Mouse (Mus musculus): Measurements from ENCODE around the gene Arsk.
A peak's percentile ranks its signal among the peaks of the same experiment; 100 is the strongest.

The Arsk gene

DNA sequence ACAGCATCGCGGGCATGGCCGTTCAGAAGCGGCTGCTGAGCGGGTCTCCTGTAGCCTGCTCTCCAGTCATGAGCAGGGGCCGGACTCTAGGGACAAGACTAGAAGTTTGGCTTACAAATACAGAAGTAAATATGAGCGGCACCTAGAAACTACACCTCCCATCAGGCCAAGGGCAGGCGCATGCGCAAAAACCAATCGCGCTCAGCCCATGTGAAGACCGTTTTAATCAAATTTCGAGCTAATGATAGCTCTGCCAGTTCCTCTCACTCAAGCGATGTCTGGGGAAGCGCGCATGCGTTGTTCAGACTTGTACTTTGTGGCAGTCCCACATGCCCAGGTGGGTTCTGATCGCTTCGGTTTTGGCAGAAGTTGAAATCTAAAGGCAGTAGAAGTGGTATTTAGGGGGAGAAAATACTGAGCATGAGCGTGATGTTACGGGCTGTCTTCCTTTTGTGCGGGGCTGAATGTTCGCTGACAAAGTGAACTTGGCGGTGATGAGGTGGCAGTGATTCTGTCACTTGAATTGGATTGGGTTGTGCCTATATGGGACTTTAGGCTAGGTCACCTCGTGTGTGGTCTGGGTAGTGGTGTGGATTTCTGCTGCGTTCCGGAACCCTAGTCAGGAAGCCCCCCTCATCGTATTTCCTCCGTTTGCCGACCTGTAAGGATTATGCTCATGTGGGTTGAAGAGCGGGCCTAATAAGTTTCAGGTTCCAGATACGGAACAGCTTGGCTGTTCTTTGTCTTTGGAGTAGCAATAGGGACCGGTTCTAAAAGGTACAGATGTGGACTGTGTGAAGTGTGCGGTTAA lies at the start of gene Arsk, which contains the start of gene Ttc37:
TSS of gene Arsk (minus strand) at position 168 of the 811 bp plus-strand sequence.
TSS of gene Ttc37 (plus strand) at position 242 of the 811 bp plus-strand sequence.
- DNase-seq (ENCODE audit: extremely low spot score): peak; percentile 92

DNA sequence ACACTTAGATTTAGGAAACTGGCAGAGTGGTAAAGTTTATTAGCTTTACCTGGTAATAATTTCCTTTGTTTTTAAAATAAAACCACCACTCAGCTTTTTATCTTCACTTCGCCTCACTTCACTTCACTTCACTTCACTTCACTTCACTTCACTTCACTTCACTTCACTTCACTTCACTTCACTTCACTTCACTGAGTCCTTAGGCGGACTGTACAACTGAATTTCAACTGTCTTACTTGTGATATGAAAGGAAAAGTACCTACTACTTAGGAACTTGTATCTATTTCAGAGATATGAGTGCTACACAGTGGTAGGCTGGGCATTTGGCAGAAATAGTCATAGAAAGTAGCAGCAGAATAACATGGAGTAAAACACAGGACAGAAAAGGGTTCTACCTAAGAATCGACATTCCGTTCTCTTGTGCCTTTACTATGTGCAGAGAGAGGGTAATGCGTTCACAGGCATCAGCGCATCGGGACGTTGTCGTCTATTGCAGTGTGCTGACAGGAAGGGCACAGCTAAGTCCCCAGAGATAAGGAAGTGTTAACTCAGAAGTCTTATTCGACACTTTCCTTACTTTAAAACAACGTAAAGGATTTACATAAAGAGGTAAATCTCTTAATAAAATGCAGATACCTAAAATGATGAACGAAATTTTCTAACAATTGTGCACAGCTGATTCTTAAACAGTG lies 42.8 kb upstream of the Arsk start:
- no peak for DNase-seq (ENCODE audit: extremely low spot score)

DNA sequence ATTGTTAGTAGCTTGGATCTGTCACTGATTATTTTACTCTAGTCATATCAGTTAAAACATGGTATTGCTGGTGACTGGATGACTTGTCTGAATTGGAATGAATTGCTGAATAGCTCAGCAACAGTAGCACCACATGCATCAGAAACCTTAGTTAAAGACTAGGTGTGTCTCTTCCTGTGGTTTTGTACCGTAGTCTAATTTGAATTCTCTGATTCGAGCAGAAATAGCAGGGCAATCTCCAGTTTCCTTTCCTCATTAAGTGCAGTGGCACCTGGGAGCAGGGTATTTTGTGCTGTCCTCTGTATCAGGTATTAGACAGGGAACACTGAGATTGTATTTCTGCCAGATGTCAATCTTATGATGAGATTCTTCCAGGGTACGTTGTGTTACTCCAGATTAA lies 40.4 kb upstream of the Arsk start:
- no peak for DNase-seq (ENCODE audit: extremely low spot score)

DNA sequence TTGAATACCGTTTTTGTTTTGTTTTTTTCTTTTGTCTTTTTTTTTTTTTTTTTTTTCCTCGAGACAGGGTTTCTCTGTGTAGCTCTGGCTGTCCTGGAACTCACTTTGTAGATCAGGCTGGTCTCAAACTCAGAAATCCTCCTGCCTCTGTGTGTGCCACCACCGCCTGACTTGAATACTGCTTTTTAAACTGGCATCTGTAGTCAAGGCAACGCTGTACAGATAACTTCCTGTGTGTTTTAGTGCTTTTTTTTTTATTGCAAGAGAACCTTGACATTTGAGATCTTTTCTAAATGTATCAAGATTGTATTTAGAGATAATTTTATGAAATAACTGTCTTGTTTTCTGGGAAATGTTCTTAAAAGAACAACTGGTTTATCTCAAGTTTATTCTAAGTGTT lies 34.0 kb upstream of the Arsk start:
- DNase-seq (ENCODE audit: extremely low spot score): no peak

DNA sequence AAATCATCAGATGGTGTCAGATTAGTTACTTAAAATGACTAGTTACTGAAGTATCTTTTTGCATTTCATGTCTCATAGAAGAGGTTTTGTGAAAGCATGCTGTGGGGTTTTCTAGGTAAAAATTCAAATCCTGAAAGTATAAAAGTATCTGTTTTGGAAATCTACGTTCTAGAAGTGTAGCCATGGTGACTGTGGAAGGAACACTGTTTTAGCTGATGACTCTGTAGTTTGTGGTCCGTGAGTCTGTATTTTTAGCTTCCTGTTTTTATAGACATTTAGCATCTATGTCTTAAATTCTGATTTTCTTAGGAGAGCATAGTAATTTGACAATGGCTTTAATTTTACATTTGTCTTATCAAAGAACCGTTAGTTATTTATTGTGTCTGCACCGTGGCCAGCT lies 30.3 kb upstream of the Arsk start:
- no peak for DNase-seq (ENCODE audit: extremely low spot score)

DNA sequence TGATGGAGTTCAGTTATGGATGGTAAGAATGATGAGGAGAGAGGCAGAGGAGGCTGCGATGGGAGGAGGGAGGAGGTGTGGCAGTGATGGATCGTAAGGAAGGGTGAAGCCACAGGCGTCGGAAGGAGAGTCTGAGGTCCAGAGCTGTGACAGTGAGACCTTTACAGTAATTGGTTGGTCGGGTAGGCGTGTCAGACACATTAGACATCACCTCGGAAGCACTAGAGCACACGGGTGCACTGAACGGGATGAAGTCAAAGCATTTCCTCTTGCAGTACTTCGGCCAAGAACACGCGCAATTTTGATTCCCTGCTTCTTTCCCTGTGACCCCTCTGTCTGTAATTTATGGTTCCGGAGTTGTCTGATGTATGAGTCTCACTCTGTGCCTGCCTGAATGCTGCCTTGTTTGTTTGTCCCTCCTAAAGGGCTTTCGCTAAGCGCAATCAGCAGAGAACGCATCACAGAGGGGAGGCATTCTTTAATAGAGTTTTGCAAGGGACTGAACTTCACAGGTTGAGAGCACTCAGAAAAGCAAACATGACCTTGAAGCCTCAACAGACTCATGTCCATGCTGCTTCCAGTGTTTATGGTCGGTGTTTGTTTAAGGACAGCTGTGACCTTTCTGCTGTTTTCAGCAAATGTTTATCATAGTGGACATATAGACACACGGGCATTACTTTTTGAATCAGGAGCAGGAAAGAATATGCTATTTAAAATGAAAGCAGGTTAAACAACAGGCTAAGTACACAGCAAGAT lies 10.8 kb upstream of the Arsk start:
- DNase-seq (ENCODE audit: extremely low spot score): no peak

DNA sequence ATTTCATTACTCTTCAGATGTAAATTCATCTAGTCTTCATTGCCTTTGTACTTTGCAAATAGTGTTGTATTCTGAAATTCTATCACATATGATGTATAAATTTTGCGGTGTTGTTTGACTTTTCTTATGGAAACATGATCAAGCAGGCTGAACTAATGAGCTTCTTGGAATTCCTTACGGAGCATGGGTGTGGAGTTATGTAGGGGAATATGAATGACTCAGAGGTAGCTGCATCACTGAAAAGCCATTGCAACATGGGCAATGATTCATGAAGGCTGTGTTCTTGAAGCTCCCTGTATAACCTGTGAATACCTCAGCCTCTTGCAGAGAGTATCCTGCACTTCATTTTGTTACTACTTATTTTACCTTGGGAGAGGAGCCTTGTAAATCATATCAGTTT lies 3.5 kb upstream of the Arsk start:
- DNase-seq (ENCODE audit: extremely low spot score): no peak

DNA sequence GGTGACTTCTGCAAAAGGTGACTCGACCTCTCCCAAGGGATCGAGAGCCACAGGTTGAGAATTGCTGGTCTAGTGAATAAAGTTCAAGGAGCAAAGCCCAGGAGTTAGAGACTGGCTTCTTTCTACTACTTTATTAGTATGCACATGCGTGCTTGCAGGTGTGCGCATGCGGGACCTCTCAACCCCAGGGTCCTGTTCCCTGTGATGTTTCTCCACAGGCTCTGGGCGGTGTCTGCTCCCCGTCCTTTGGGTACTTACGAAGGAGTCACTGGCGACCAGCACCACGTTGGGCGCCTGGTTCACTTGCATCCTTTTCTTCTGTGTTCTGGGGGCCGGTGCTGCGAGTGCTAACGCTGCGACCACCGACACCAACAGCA lies 356 bp downstream of the Arsk start:
- no peak for DNase-seq (ENCODE audit: extremely low spot score)

DNA sequence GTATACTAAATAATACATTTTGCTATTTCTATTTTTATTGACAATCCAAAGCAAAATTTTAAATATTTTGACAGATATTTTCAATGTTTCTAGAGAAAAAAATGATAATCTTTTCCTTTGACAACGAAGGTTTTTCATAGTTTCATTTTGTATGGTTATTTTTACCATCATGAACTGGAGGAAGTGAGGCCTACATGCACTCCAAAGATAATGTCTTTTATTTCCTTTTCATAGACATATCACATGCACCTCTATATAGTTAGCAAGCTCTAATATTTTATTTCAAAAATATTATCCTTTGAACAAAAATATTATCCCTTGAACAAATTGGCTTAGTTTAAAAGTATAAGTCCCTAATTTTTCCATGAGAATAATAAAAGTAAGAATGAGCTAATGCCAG lies 24.1 kb downstream of the Arsk start:
- no peak for DNase-seq (ENCODE audit: extremely low spot score)

DNA sequence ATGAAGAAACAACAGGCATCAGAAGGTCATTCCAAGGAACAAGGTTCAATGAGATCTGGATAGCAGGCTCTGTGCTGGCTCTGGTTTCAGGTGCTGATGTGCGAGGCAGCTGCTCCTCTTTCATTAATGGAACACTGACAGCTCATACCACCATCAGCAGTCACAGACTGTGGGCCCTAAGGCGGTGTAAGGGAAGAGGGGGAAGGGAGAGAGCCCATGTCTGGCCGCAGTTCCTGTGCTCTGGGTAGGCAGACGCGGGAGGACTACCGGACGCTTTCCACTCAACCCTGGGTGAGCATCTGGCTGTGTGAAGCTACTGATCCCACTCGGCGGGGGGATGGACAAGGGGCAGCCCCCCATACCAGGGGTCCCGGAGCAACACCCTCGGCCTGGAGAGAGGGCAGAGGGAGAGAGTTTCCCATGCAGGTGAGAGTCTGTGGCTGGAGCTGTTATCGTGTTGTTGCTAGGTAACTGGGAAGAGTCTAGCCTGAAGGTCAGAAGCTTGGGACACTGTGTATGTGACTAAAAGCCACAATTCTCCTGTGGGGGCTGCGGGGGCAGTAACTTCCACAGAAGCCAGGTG lies 34.0 kb downstream of the Arsk start:
- no peak for DNase-seq (ENCODE audit: extremely low spot score)

DNA sequence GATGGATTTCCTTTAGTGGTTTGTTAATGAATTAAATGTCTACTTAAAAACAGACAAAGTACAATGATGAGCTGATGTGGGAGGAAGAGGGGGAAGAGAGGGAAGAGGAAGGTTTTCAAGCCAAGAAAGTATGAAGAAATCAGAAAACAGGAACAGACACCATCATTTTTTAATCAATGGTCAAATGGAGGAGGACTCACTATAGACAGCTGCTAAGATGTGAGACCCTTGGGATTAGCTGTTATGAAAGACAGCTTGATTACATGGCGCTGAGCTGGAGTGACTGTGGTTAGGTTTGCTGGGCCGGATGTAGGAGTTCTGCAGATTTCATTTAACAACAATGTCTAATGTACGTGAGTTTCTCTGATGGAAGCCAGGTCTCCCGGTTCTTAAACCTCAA lies 34.9 kb downstream of the Arsk start:
- no peak for DNase-seq (ENCODE audit: extremely low spot score)

DNA sequence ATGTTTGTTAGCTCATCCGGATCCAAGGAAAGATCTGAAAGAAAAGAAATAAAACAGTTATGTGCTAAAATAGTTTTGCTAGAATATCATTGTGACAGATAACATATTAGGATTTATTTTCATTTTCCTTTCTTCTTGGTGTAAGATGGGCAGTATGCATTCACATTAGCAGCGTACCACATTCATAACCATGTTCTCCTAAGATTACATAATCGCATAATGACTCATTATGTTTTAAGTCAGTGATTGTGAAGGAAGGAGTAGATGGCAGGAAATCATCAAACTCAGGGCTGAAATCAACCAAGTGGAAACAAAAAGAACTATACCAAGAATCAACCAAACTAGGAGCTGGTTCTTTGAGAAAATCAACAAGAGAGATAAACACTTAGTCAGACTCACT lies 35.9 kb downstream of the Arsk start:
- DNase-seq (ENCODE audit: extremely low spot score): no peak

DNA sequence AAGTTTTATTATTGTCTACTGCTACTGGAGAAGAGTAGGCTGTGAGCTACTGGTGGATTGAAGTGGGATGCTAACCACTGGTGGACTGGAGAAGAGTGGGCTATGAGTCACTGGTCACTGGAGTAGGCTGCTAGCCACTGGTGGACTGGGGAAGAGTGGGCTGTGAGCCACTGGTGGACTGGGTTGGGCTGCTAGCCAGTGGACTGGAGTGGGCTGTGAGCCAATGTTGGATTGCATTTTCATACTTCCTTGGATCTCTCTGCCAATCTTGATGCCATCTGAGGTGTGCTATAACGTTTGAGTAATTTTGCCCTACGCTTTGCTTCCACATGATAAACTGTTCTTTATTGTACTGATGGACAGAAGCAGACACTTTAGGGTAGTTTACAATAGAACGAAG lies 36.3 kb downstream of the Arsk start:
- no peak for DNase-seq (ENCODE audit: extremely low spot score)

DNA sequence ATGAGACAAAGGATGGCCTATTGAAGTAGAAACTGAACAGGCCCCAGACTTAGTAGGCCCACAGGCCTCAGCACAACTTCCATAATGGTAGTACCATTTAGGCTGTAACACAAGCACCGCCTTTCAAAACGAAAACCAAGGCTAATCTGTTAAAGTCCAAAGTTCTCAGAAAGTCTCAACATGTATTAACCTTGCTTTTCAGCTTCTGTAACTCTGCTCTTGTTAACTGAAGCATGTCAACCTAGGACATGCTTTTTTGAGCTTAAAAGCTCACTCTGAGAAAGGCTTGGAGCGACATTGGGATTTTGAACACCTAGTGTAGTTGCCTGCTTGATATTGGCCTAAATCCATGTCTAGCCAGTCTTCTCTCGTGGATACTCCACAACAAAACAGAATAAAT lies 38.9 kb downstream of the Arsk start:
- no peak for DNase-seq (ENCODE audit: extremely low spot score)

DNA sequence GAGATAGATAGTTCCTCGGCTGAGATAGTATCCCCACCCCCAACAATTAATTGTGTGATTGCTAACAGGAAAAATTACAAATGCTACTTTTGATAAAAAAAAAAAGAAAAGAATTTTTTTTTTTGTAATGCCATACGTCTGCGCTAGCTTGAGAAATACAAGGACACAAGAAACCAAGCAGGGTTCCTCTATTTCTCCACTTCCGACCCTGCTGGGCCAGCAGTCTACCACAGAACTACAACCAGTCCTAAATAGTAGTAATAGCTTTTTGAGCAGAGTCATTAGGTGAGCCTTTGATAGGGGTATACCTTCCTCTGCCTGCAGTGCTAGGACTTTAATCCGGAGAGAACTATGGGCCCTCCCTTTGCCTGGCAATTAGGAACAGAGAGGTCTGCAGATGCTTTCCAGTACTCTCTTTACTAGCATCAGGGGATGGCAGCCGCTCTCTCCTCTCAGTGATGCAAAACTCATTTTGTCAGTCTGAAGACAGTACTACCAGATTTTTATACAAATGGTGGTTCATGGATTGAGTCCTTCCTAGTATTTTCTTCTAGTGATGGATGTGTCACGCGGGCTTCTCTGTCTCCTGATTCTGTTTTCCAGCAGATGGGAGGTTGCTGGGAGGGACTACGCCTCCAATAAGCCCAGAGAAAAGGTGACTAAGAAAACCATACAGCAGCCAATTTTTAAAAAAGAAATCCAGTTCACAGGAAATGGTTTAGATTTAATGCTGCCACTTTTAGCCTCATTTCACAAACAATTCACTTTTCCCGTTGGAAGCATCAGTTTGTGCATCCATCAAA lies 41.0 kb downstream of the Arsk start:
- no peak for DNase-seq (ENCODE audit: extremely low spot score)

DNA sequence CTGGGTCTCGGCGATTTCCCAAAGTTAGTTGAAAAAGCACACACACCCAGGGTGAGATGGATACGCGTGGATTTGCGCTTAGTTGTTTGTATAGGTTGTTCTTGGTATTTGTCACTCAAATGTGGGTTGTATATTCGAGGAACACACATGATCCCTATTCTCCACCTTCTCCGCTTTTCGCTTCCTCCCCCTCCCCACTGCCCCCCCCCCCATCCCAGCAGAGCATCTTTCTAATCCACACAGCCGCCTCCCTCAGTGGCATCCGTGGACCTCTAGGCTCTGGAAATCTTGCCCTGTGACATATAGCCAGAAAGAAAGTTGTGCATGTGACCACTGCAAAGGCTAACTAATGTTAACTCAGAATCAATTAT lies 41.6 kb downstream of the Arsk start, which contains the start of gene Gpr150:
TSS of gene Gpr150 (minus strand) at position 101 of the 371 bp plus-strand sequence.
- no peak for DNase-seq (ENCODE audit: extremely low spot score)

DNA sequence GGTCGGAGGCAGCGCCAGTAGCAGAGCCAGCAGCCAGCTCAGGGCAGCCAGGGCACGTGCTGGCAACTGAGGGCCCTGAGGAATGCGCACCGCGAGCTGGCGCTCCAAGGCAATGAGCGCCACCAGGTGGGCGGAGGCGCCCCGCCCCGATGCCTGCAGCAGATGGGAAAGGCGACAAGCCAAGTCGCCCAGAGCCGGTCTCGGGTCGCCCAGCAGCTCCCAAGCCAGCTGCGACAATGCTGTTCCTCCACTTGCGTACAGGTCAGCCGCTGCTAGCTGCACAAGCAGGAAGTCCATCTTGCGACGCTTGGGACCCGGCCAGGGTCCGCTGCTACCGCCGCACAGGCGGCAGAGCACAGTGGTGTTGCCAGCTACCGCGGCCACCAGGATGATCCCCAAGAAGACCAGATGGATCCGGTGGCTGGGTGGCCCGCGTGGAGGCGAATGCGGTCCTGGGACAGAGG lies 42.2 kb downstream of the Arsk start:
- DNase-seq (ENCODE audit: extremely low spot score): peak; percentile 80

DNA sequence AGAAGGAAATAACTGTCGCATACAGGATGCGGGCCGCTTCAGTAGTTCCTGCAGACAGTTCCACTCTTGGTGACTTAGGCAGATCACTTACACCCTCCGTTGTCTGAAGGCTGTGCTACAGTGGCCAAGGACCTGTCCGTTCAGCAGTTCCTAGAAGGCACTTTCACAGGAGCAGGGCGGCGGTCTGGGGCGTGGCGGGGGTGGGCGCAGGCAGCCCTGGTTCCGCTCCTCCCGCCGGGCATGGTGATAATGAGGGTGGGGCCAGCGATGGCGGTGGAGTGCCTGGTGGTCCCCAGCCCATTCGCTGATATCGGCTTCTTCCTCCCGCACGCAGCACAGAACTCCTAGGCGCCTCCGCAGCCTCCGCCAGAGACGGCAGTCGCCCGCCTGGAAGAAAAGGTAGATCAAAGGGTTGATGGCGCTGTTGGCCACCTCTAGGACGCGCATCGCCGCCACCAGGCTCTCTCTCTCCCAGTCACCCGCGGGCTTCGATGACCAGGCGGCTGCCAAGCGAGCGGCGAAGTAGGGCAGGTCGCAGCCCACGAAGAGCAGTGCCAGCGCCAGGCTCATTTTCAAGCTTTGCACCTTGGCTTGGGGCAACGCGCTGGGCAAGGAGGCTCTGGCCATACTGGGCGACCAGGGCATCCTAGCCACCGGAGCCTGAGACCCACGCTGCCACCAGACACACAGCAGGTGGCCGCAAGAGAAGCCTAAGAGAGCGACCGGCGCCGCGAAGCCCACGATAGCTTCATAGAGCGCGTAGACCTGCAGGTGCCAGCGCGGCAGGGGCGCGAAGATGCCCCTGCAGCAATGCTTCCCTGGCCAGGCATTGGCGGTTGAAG lies 42.8 kb downstream of the Arsk start:
- peak; percentile 69 for DNase-seq (ENCODE audit: extremely low spot score)

DNA sequence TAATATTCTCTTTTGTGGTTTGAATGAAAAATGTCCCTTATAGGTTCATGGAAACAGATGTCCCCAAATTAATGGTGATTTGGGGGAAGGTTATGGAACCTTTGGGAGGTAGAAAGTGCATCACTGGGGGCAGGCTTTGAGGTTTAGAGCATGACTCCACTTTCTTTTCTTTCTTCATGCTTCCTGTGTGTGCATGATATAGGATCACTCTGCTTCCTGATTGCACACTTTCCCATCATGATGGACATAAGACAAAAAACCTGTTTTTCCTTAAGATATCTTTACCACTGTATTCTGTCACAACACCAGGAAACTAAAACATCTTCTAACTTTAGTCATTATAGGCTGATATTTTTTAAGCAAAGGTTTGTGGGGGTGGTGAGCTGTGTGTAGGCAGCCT lies 53.5 kb downstream of the Arsk start:
- no peak for DNase-seq (ENCODE audit: extremely low spot score)

DNA sequence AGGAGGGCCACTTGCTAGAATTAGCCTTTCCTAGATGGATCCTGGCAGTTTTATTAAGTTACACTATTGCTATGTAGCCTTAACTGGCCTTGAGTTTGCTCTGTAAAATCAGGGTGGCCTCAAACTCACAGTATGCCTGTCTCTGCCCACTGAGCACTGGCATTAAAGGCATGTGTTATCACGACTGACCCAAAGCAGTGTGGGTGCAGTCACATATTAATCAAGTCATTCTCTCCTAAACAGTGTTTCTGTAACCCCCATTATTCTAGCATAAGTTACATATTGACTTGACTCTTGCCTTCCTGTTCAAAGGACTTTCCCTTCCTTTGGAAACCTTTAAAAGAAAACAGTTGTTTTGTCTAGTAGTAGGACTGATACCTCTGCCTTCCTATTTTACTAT lies 56.0 kb downstream of the Arsk start:
- DNase-seq (ENCODE audit: extremely low spot score): no peak

Data from embryo, embryonic 9.5 days (tissue).